Mouse (Mus musculus) neural tube, embryonic 11.5 days (tissue): ENCODE data around the gene Cadps2. TPM values are rescaled to one million over a fixed set of nuclear protein-coding genes. Genes with fewer than 3 reads are reported as not detected.
A peak's percentile ranks its signal among the peaks of the same experiment; 100 is the strongest.

Source experiments
- ATAC-seq: fragments of 200-750 bp; cut with Nextera tagmentation; 2 replicates; pipeline ENCODE4 v1.8.0; 2017; ENCODE audit warnings: moderate number of reproducible peaks, mild to moderate bottlenecking, moderate TSS enrichment, moderate library complexity; ENCODE audit not compliant: insufficient read depth, low FRiP score, low TSS enrichment
- DNase-seq: peaks from one replicate; pipeline ENCODE4 v3.0.0-alpha.2; 2015; ENCODE audit warnings: low spot score
- H3K27ac ChIP-seq: fragments of 300-500 bp; sonication (generic); 2 replicates; pipeline ENCODE4 v1.5.1; 2014; ENCODE audit warnings: low read depth, mild to moderate bottlenecking, low read length
- H3K27me3 ChIP-seq: fragments of 300-500 bp; sonication (generic); 2 replicates; pipeline ENCODE4 v1.6.1; 2014; ENCODE audit warnings: mild to moderate bottlenecking, low read length, mixed read lengths; ENCODE audit not compliant: control insufficient read depth, insufficient read depth
- H3K36me3 ChIP-seq: fragments of 300-500 bp; sonication (generic); 2 replicates; pipeline ENCODE4 v1.6.1; 2014; ENCODE audit warnings: mild to moderate bottlenecking, low read length, moderate library complexity, mixed read lengths; ENCODE audit not compliant: control insufficient read depth, insufficient read depth
- H3K4me1 ChIP-seq: fragments of 300-500 bp; sonication (generic); 2 replicates; pipeline ENCODE4 v1.6.1; 2014; ENCODE audit warnings: low read length, mixed read lengths; ENCODE audit not compliant: control insufficient read depth, insufficient read depth
- H3K4me2 ChIP-seq: fragments of 300-500 bp; sonication (generic); 2 replicates; pipeline ENCODE4 v1.6.1; 2014; ENCODE audit warnings: low read depth, mild to moderate bottlenecking, moderate library complexity
- H3K4me3 ChIP-seq: fragments of 300-500 bp; sonication (generic); 2 replicates; pipeline ENCODE4 v1.5.1; 2014; ENCODE audit warnings: low read depth, low read length
- H3K9ac ChIP-seq: fragments of 300-500 bp; sonication (generic); 2 replicates; pipeline ENCODE4 v1.6.1; 2014; ENCODE audit warnings: mild to moderate bottlenecking, low read length
- H3K9me3 ChIP-seq: fragments of 300-500 bp; sonication (generic); 2 replicates; pipeline ENCODE4 v1.6.1; 2016; ENCODE audit warnings: low read length; ENCODE audit not compliant: control insufficient read depth
- WGBS: fragments of 180-500 bp; shearing (Covaris S2); extraction: QIAGEN DNeasy Blood & Tissue Kit; methylation state at CpG from one replicate; pipeline ENCODE4 v1.1.7; 2014; 5-methylcytosine and 5-hydroxymethylcytosine counted together
- polyA plus RNA-seq: library from polyadenylated mRNA; unstranded; fragments of >200 nt; fragmentation: Nextera tagmentation; extraction: Ambion mirVana; gene quantifications from 2 replicates; pipeline ENCODE4 v1.2.1, GENCODE M21; 2014

Cadps2 gene
- polyA plus RNA-seq, 1 experiment from 2014 or later: 3.1 TPM

DNA sequence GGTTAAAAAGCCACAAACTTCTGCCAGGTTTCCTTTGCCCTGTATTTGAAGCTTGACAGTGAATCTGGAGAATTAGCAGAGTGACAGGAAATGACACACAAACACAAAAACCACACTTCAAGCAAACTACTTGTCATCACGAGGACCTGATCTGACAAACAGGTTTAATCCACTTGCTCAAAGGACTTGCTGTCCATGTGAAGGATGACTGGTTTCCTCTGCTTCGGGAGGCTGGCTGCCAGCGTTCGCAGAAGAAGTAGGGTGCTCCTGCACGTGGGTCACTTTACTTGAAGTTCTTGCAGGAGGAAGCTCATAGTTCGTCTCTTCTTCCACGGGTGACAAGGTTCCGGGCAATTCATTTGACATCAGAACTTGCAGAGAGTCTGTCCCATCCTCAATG is 190.5 kb downstream of the Cadps2 start:
- H3K9me3 ChIP-seq: no peaks in the 10 kb centered on the region
- no peaks in the 10 kb centered on the region for H3K36me3 ChIP-seq
- no peak overlapping the region for H3K4me2 ChIP-seq
- ATAC-seq: no peak
- no peaks in the 10 kb centered on the region for H3K27me3 ChIP-seq
- H3K27ac ChIP-seq: no peak overlapping the region
- no peak overlapping the region for H3K4me3 ChIP-seq
- 88% methylated on average over 8 of the region's 8 CpGs for WGBS
- no peak for DNase-seq
- no peak overlapping the region for H3K9ac ChIP-seq
- no peaks in the 10 kb centered on the region for H3K4me1 ChIP-seq

DNA sequence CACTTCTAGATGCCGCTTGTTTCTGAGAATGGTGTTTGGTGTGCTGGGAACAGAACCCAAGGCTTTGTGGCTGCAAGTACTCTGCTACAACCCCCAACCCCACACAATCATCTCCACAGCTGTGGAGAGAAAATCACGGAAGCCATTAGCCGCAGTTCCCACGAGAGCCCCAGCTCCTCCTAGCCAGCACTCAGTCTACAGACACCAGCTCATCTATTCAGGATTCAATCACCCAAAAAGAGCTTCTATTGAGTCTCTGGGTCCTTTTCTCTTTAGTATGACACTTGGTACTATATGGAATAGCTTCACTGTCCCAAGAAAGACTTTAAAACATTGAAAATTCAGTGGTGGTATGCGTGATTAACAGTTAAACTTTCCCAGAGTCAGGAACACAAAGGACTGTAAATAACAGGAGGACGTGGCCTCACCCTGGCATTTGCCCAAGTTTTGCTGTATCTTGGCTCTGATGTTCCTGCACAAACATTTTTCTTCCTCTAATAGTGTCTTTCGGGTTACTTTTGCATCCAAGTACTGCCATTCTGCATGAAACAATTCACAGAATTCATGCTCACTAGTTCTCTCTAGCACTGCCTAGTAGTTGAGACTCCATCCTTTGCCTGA is 191.5 kb downstream of the Cadps2 start:
- DNase-seq: no peak
- no peak overlapping the region for H3K4me2 ChIP-seq
- no peak for ATAC-seq
- WGBS: 81% methylated on average over 7 of the region's 7 CpGs
- H3K27me3 ChIP-seq: no peaks in the 10 kb centered on the region
- no peaks in the 10 kb centered on the region for H3K36me3 ChIP-seq
- no peak overlapping the region for H3K4me3 ChIP-seq
- no peak overlapping the region for H3K9ac ChIP-seq
- no peak overlapping the region for H3K27ac ChIP-seq
- no peaks in the 10 kb centered on the region for H3K4me1 ChIP-seq
- no peaks in the 10 kb centered on the region for H3K9me3 ChIP-seq

DNA sequence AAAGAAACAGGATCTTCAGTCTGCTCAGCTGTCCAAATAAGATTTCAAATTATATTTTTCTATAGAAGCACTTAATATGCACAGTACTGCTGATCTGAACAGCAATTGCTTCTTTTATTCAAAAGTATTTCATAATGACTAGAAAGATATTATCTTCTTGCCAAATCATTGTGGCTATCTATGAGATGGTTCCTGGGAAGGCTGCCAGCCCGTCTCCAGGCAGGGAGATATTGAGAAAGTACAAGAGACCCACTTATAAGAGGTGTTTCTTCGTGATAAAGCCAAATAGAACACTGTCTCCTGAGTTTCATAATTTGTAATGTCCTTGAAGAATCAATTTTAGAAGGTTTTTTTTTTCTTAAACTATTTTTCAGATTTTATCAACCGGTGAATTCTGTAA is 202.1 kb downstream of the Cadps2 start:
- ATAC-seq: no peak
- H3K36me3 ChIP-seq: no peaks in the 10 kb centered on the region
- H3K9ac ChIP-seq: no peak overlapping the region
- no peaks in the 10 kb centered on the region for H3K4me1 ChIP-seq
- no peak overlapping the region for H3K4me3 ChIP-seq
- no peaks in the 10 kb centered on the region for H3K27me3 ChIP-seq
- no peak overlapping the region for H3K27ac ChIP-seq
- no peak overlapping the region for H3K4me2 ChIP-seq
- 84% methylated on average over 3 of the region's 3 CpGs for whole genome bisulfite sequencing
- H3K9me3 ChIP-seq: no peaks in the 10 kb centered on the region
- DNase-seq: no peak

DNA sequence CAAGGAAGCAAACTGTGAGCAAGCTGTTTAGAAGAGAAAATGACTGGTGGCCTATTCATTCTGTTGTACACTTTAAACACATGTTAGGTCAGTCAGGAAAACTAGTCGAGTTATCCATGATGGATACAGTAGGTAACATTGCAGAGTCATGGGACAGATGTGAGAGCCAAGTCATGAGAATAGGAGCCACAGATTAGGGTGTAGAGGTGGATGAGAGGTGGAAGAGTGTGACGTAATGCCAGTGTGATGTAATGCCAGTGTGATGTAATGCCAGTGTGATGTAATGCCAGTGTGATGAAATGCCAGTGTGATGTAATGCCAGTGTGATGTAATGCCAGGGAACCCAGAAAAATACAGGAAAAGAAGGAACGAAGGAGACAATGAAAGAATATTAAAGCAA is 204.0 kb downstream of the Cadps2 start:
- Histone ChIP-seq H3K27me3 (no peaks in the 10 kb centered on the region), H3K27ac (no peak overlapping the region), H3K4me2 (no peak overlapping the region), H3K4me1 (no peaks in the 10 kb centered on the region), H3K36me3 (no peaks in the 10 kb centered on the region), H3K9ac (no peak overlapping the region), H3K9me3 (no peaks in the 10 kb centered on the region), H3K4me3 (no peak overlapping the region)
- ATAC-seq (no peak), DNase-seq (no peak)
- WGBS: 87% methylated on average over 3 of the region's 3 CpGs

DNA sequence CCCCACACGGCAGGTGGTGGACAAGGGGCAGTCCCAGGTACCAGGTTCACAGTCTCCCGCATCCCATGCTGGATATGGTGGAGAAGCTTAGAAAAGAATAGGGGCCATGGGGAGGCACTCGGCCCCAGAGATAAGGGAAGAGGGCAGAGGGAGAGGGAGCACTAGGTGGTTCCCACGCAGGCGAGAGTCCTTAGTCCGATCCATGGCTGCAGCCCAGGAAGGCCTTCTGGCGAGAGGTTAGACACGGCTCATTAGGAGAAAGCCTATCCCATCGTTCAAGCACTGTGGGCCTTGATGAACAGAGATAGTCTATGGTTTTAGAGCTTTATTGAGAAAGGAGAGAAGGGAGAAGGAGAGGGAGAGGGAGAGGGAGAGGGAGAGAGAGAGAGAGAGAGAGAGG is 205.2 kb downstream of the Cadps2 start:
- no peaks in the 10 kb centered on the region for H3K27me3 ChIP-seq
- no peak overlapping the region for H3K4me2 ChIP-seq
- 75% methylated on average over 9 of the region's 9 CpGs for WGBS
- no peaks in the 10 kb centered on the region for H3K9me3 ChIP-seq
- H3K27ac ChIP-seq: no peak overlapping the region
- ATAC-seq (no peak), DNase-seq (no peak)
- no peaks in the 10 kb centered on the region for H3K4me1 ChIP-seq
- H3K36me3 ChIP-seq: no peaks in the 10 kb centered on the region
- no peak overlapping the region for H3K4me3 ChIP-seq
- H3K9ac ChIP-seq: no peak overlapping the region

DNA sequence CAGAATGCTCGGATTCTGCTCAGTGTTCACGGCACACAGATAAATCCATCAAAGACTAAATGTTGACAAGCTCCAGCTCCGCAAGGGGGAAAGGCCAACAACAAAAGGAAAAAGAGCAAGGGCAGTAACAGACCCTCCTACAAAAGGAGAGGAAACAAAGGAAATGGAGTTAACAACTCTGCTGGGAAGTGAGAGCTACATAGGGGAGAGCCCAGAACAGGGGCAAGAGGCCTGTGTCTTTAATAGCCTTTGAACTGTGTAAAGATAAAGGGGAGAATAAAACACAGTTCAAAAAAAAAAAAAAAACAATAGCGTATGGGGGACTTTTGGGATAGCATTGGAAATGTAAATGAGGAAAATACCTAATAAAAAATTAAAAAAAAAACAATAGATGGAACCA is 208.8 kb downstream of the Cadps2 start:
- 0 out of 2 replicates have a peak, but pooled peaks have one; percentile 52 for ATAC-seq
- H3K9me3 ChIP-seq: no peaks in the 10 kb centered on the region
- H3K9ac ChIP-seq: no peak overlapping the region
- DNase-seq: no peak
- H3K4me3 ChIP-seq: no peak overlapping the region
- 15% methylated on average over 4 of the region's 4 CpGs for WGBS
- no peak overlapping the region for H3K27ac ChIP-seq
- H3K4me2 ChIP-seq: no peak overlapping the region
- H3K36me3 ChIP-seq: no peaks in the 10 kb centered on the region
- no peaks in the 10 kb centered on the region for H3K4me1 ChIP-seq
- H3K27me3 ChIP-seq: no peaks in the 10 kb centered on the region

DNA sequence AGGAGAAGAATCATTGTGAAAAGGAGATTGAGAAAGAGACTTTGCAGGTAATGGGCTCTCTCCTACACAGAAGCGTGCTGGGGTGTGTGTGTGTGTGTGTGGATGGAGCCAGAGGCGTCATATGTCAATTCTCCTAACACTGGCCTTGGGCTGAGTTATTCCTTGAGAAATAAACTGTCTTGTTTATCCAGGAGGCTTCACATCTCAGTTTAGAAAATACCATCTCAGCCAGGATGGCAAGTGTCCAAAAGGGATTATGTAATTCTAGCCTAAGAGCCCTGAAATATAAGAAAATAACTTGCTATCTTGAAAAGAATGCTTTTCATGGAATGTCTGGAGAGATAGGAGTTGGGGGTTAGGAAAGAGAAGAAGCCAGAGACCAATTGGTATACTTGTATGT is 264.1 kb downstream of the Cadps2 start:
- 89% methylated on average over 2 of the region's 2 CpGs for WGBS
- H3K36me3 ChIP-seq: no peaks in the 10 kb centered on the region
- ATAC-seq (no peak), DNase-seq (no peak)
- no peaks in the 10 kb centered on the region for H3K27me3 ChIP-seq
- no peaks in the 10 kb centered on the region for H3K9me3 ChIP-seq
- no peak overlapping the region for H3K27ac ChIP-seq
- no peak overlapping the region for H3K4me3 ChIP-seq
- no peaks in the 10 kb centered on the region for H3K4me1 ChIP-seq
- no peak overlapping the region for H3K9ac ChIP-seq
- no peak overlapping the region for H3K4me2 ChIP-seq

DNA sequence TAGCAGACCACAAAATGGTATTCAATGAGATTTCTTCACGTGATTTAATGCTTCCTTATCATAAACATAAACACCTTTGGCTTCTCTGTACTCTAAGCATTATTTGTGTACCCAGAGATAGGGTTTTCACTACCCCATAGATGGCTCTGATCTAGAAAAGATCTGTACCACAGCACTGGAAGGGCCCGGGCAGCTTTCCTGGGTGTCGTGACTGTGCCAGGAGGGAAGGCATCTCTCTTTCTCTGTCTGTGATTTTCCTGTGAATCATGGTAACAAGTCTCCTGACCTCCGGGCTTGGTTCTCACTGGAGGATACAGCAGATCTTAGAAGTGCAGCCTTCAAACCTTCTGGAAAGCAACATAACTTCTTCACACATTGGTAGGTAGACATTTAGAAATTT is 265.5 kb downstream of the Cadps2 start:
- H3K4me3 ChIP-seq: no peak overlapping the region
- no peaks in the 10 kb centered on the region for H3K9me3 ChIP-seq
- DNase-seq (no peak), ATAC-seq (no peak)
- no peaks in the 10 kb centered on the region for H3K4me1 ChIP-seq
- H3K27me3 ChIP-seq: no peaks in the 10 kb centered on the region
- H3K9ac ChIP-seq: no peak overlapping the region
- H3K27ac ChIP-seq: no peak overlapping the region
- H3K4me2 ChIP-seq: no peak overlapping the region
- 90% methylated on average over 4 of the region's 4 CpGs for WGBS
- no peaks in the 10 kb centered on the region for H3K36me3 ChIP-seq

DNA sequence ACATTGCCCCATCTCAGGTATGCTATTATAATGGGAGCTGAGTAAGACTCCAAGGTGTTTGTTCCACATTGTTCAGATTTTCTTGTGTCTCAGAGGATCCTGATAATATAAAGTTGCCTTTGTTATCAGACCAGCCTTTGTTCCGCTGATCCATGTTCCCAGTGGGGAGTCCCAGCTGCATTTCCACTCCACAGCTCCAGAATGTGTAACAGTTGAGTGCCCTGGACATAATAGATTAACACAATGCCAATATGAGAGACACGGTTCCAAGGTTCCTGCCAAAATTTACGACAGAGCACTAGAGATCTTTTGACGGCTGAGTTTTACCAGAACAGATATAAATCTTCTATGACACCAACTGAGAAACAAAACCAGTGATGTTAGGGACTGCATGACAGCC is 266.8 kb downstream of the Cadps2 start:
- ATAC-seq (peak; percentile 30; the same call in 1 of the 2 replicates), DNase-seq (peak; percentile 13)
- no peaks in the 10 kb centered on the region for H3K9me3 ChIP-seq
- H3K4me3 ChIP-seq: no peak overlapping the region
- no peak overlapping the region for H3K27ac ChIP-seq
- no peak overlapping the region for H3K4me2 ChIP-seq
- H3K36me3 ChIP-seq: no peaks in the 10 kb centered on the region
- H3K9ac ChIP-seq: no peak overlapping the region
- H3K4me1 ChIP-seq: no peaks in the 10 kb centered on the region
- H3K27me3 ChIP-seq: no peaks in the 10 kb centered on the region
- 42% methylated on average over 4 of the region's 4 CpGs for WGBS
